Mouse (Mus musculus) liver, postnatal 0 days (tissue): ENCODE data around the gene Retreg3. TPM values are rescaled to one million over a fixed set of nuclear protein-coding genes. Genes with fewer than 3 reads are reported as not detected.
A peak's percentile ranks its signal among the peaks of the same experiment; 100 is the strongest.

ENCODE experiments used
- ATAC-seq: fragments of 200-750 bp; cut with Nextera tagmentation; 2 replicates; pipeline ENCODE4 v1.8.0; 2017; ENCODE audit warnings: mild to moderate bottlenecking, moderate library complexity
- DNase-seq: peaks from one replicate; pipeline ENCODE4 v3.0.0-alpha.2; 2016
- H3K27ac ChIP-seq: fragments of 300-500 bp; sonication (generic); 2 replicates; pipeline ENCODE4 v1.5.1; 2014; ENCODE audit warnings: antibody characterized with exemption, moderate library complexity, mild to moderate bottlenecking, low read depth
- H3K27me3 ChIP-seq: fragments of 300-500 bp; sonication (generic); 2 replicates; pipeline ENCODE4 v1.6.1; 2014; ENCODE audit warnings: low read length, control low read depth, mixed read lengths; ENCODE audit not compliant: insufficient read depth
- H3K36me3 ChIP-seq: fragments of 300-500 bp; sonication (generic); replicated peaks from 2 replicates; pipeline ENCODE4 v1.6.1; 2014; ENCODE audit warnings: mild to moderate bottlenecking, control low read depth, low read length, moderate library complexity, mixed read lengths; ENCODE audit not compliant: insufficient read depth
- H3K4me1 ChIP-seq: fragments of 300-500 bp; sonication (generic); 2 replicates; pipeline ENCODE4 v1.6.1; 2014; ENCODE audit warnings: antibody characterized with exemption, mild to moderate bottlenecking, control low read depth; ENCODE audit not compliant: insufficient read depth
- H3K4me2 ChIP-seq: fragments of 300-500 bp; sonication (generic); 2 replicates; pipeline ENCODE4 v1.6.1; 2014; ENCODE audit warnings: low read depth, mild to moderate bottlenecking, low read length, moderate library complexity, mixed read lengths
- H3K4me3 ChIP-seq: fragments of 300-500 bp; sonication (generic); 2 replicates; pipeline ENCODE4 v1.5.1; 2014; ENCODE audit warnings: low read depth, low read length
- H3K9ac ChIP-seq: fragments of 300-500 bp; sonication (generic); replicated peaks from 2 replicates; pipeline ENCODE4 v1.6.1; 2014; ENCODE audit warnings: mild to moderate bottlenecking, moderate library complexity
- H3K9me3 ChIP-seq: fragments of 300-500 bp; sonication (generic); 2 replicates; pipeline ENCODE4 v1.6.1; 2016; ENCODE audit warnings: mild to moderate bottlenecking, control low read depth, low read length, mixed read lengths
- CTCF ChIP-seq: sonication (generic); IDR thresholded peaks from 2 replicates; pipeline ENCODE4 v1.5.1; 2016; ENCODE audit warnings: antibody characterized with exemption, low read depth
- EP300 ChIP-seq: IDR thresholded peaks from 2 replicates; pipeline ENCODE4 v1.6.1; 2016; ENCODE audit warnings: antibody characterized with exemption, low read depth, mild to moderate bottlenecking
- WGBS: fragments of 180-500 bp; shearing (Covaris S2); extraction: QIAGEN DNeasy Blood & Tissue Kit; methylation state at CpG from one replicate; pipeline ENCODE4 v1.1.7; 2014; ENCODE audit not compliant: insufficient replicate concordance; 5-methylcytosine and 5-hydroxymethylcytosine counted together
- polyA plus RNA-seq: library from polyadenylated mRNA; unstranded; fragments of >200 nt; fragmentation: Nextera tagmentation; extraction: Ambion mirVana; gene quantifications from 2 replicates; pipeline ENCODE4 v1.2.1, GENCODE M21; 2015

Retreg3 gene
- polyA plus RNA-seq: 9.2 and 9.4 TPM in 2 replicates

- ATAC-seq: peak; percentile 96
- under 1% methylated on average over 61 of the region's 61 CpGs for WGBS
These were observed at the start of gene Retreg3, which contains the start of gene Tubg1 for GRCm38 (mm10) chr11:101119761-101120544. TSS of gene Retreg3 (minus strand) at chr11:101119893. TSS of gene Tubg1 (plus strand) at chr11:101119938.

DNA sequence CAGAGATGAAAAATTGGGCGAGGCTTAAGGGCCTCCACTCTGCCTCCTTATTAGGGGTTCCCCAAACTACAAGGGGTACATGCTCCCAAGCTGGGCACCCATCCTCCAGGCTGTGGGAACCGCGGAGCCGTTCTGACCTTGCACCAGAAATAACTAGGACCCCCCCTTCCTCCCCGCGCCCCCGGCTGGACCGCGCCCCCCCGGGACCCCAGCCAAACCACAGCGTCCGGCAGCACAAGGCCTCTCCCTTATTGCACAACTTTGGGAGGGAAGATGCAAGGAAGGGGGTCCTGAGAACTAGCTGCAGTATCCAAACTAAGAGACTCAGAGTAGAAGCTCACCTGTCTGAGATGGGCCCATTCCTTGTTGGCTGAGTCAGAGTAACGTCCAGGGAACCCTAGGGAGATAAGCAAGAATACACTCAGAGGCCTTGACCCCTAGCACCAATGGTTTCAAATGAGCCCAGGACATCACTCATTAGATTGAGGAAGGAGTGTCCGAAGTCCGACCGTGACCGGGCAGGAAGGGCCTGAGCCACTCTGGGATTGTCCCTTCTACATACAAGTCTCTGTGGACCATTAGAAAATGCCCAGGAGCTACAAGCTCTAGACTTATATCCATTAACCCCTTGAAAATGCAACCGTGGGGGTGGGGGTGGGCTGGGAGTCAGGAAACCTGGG lies 48.7 kb upstream of the Retreg3 start:
- Histone ChIP-seq H3K9me3 (no peaks in the 10 kb centered on the region), H3K27me3 (peaks cover 92% of the 10 kb centered on the region), H3K4me3 (no peak overlapping the region), H3K27ac (no peak overlapping the region), H3K9ac (no peak overlapping the region), H3K36me3 (peaks cover 16% of the 10 kb centered on the region), H3K4me2 (peak overlapping the region; percentile 13; the same call in 1 of the 2 replicates), H3K4me1 (peaks cover 44% of the 10 kb centered on the region)
- 51% methylated on average over 18 of the region's 18 CpGs for WGBS
- TF ChIP-seq CTCF (no peak), EP300 (no peak)
- DNase-seq: no peak
- ATAC-seq: no peak

More at GRCm38 (mm10) chr11:101119761-101120544, at the start of gene Retreg3, which contains the start of gene Tubg1:
- Histone ChIP-seq H3K9me3 (no peaks in the 10 kb centered on the region), H3K27ac (peak within 1 kb of the TSS; percentile 94), H3K4me3 (peak within 1 kb of the TSS; percentile 86), H3K4me2 (peak within 1 kb of the TSS; percentile 88), H3K27me3 (no peaks in the 10 kb centered on the region), H3K9ac (peak within 1 kb of the TSS; percentile 88), H3K4me1 (peaks cover 23% of the 10 kb centered on the region), H3K36me3 (peaks cover 4% of the 10 kb centered on the region; the same call in 1 of the 2 replicates)
- DNase-seq: peak; percentile 100
- TF ChIP-seq EP300 (no peak), CTCF (no peak)

DNA sequence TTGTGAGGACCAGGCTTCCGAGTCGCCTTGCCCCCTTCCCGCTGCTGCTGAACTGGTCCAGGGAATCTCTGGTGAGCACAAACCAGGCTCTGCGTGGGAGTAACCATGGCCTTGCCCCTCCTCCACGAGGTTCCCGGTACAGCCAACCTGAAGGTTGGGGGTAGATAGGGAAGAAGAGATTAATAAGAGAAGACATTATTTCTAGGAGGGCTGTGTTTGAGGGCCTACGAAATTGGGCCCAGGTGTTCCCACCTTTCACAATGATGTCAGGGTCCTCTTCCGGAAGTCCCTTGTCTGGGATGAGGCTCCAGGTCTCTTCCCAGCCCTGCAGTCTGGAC lies 48.2 kb upstream of the Retreg3 start:
- Histone ChIP-seq H3K4me1 (peaks cover 39% of the 10 kb centered on the region), H3K36me3 (peaks cover 16% of the 10 kb centered on the region), H3K4me3 (no peak overlapping the region), H3K9ac (no peak overlapping the region), H3K4me2 (no peak overlapping the region), H3K27me3 (peaks cover 92% of the 10 kb centered on the region), H3K9me3 (no peaks in the 10 kb centered on the region), H3K27ac (no peak overlapping the region)
- no peak for DNase-seq
- TF ChIP-seq CTCF (no peak), EP300 (no peak)
- no peak for ATAC-seq
- 58% methylated on average over 8 of the region's 8 CpGs for WGBS

DNA sequence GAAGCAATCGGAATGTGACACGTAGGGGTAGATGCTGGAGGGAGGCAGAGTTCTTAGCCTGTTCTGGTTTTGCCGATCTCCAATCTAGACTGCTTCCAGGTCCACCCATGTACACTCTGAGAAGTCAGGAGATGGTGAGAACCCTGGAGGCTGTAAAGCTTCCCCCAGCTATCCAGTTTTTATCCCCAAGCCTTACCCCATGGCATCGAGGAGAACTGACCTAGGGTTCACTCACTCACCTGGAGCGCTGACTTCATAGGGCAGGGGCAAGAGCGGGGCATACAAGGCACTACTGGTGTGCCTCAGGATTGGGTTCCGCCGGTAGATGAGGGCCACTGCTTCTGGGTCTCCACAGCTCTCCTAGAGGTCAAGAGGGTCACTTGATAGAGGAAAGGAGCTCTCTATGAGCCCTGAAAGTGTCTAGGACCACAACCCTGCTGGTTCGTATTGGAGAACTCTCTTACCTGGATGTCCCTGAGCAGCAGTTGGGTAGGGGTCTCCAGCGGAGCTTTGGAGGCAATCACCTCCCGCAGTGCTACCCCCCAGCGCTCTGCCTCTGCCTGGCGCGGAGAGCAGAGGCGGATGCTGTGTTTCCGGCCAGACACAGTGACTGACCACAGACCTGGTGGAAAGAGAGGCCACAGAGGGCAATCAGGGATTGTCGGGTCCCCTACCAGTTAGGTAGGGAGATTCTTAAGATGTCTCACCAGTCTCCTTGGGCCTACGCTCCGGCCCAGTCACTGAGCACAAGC lies 47.7 kb upstream of the Retreg3 start:
- no peak overlapping the region for H3K9ac ChIP-seq
- H3K27ac ChIP-seq: no peak overlapping the region
- 50% methylated on average over 19 of the region's 19 CpGs for WGBS
- peaks cover 39% of the 10 kb centered on the region for H3K4me1 ChIP-seq
- no peak for DNase-seq
- TF ChIP-seq CTCF (no peak), EP300 (no peak)
- H3K36me3 ChIP-seq: peaks cover 16% of the 10 kb centered on the region
- H3K4me3 ChIP-seq: no peak overlapping the region
- peaks cover 92% of the 10 kb centered on the region for H3K27me3 ChIP-seq
- no peaks in the 10 kb centered on the region for H3K9me3 ChIP-seq
- H3K4me2 ChIP-seq: no peak overlapping the region
- ATAC-seq: no peak

GRCm38 (mm10) chr11:101166357-101166756 lies 46.7 kb upstream of the Retreg3 start:
- Histone ChIP-seq H3K4me2 (no peak overlapping the region), H3K4me1 (peaks cover 30% of the 10 kb centered on the region), H3K27me3 (peaks cover 83% of the 10 kb centered on the region), H3K9me3 (no peaks in the 10 kb centered on the region), H3K36me3 (peaks cover 16% of the 10 kb centered on the region), H3K4me3 (no peak overlapping the region), H3K9ac (no peak overlapping the region), H3K27ac (no peak overlapping the region)
- 64% methylated on average over 14 of the region's 14 CpGs for WGBS
- no peak for DNase-seq
- TF ChIP-seq CTCF (no peak), EP300 (no peak)
- ATAC-seq: no peak
